Mouse (Mus musculus) A20 (cell line): ENCODE data around the gene Epn3.

Experiments
- DNase-seq: peaks from one replicate; pipeline ENCODE4 v3.0.0-alpha.2; 2011; ENCODE audit warnings: low read depth, low spot score

The Epn3 gene

GRCm38 (mm10) chr11:94498093-94498996, 1.4 kb downstream of the Epn3 start:
- DNase-seq: no peak

GRCm38 (mm10) chr11:94495415-94495814, 4.4 kb downstream of the Epn3 start:
- no peak for DNase-seq

GRCm38 (mm10) chr11:94491749-94492099, 8.1 kb downstream of the Epn3 start:
- no peak for DNase-seq

GRCm38 (mm10) chr11:94491035-94491748, 8.6 kb downstream of the Epn3 start:
- DNase-seq: no peak

GRCm38 (mm10) chr11:94489745-94490144, 10.0 kb downstream of the Epn3 start:
- DNase-seq: no peak

- no peak for DNase-seq
These were observed 10.8 kb downstream of the Epn3 start for GRCm38 (mm10) chr11:94488767-94489533.

GRCm38 (mm10) chr11:94486001-94486400, 13.8 kb downstream of the Epn3 start, which contains the start of gene Spata20:
TSS of gene Spata20 (minus strand) at chr11:94486179.
- DNase-seq: peak; percentile 73

- DNase-seq: no peak
These were observed 14.6 kb downstream of the Epn3 start for GRCm38 (mm10) chr11:94485223-94485622.

- DNase-seq: no peak
These were observed 15.1 kb downstream of the Epn3 start for GRCm38 (mm10) chr11:94484636-94485035.

GRCm38 (mm10) chr11:94483921-94484320, 15.9 kb downstream of the Epn3 start:
- no peak for DNase-seq

- DNase-seq: no peak
These were observed 16.3 kb downstream of the Epn3 start for GRCm38 (mm10) chr11:94483436-94483835.

- no peak for DNase-seq
These were observed 17.0 kb downstream of the Epn3 start for GRCm38 (mm10) chr11:94482738-94483137.

GRCm38 (mm10) chr11:94481963-94482362, 17.8 kb downstream of the Epn3 start:
- DNase-seq: no peak

GRCm38 (mm10) chr11:94480382-94480781, 19.4 kb downstream of the Epn3 start:
- no peak for DNase-seq

GRCm38 (mm10) chr11:94477651-94478050, 22.1 kb downstream of the Epn3 start:
- no peak for DNase-seq

GRCm38 (mm10) chr11:94475722-94476121, 24.1 kb downstream of the Epn3 start:
- DNase-seq: no peak

- DNase-seq: no peak
These were observed 25.2 kb downstream of the Epn3 start for GRCm38 (mm10) chr11:94474544-94474910.

- DNase-seq: peak; percentile 85
These were observed 25.8 kb downstream of the Epn3 start, which contains the start of gene Cacna1g for GRCm38 (mm10) chr11:94473707-94474543. TSS of gene Cacna1g (minus strand) at chr11:94474198.

GRCm38 (mm10) chr11:94472916-94473706, 26.7 kb downstream of the Epn3 start:
- no peak for DNase-seq

- no peak for DNase-seq
These were observed 27.2 kb downstream of the Epn3 start for GRCm38 (mm10) chr11:94472585-94472915.
